Mouse (Mus musculus) heart, embryonic 12.5 days (tissue): ENCODE data around the gene Mthfd2l. TPM values are rescaled to one million over a fixed set of nuclear protein-coding genes. Genes with fewer than 3 reads are reported as not detected.
A peak's percentile ranks its signal among the peaks of the same experiment; 100 is the strongest.

Source experiments
- ATAC-seq: fragments of 200-750 bp; cut with Nextera tagmentation; 2 replicates; pipeline ENCODE4 v1.8.0; 2017; ENCODE audit warnings: moderate TSS enrichment, moderate library complexity; ENCODE audit not compliant: insufficient number of reproducible peaks, low FRiP score
- H3K27ac ChIP-seq: fragments of 300-500 bp; sonication (generic); 2 replicates; pipeline ENCODE4 v1.5.1; 2016; ENCODE audit warnings: mild to moderate bottlenecking, moderate library complexity; ENCODE audit not compliant: poor library complexity, severe bottlenecking
- H3K27me3 ChIP-seq: fragments of 300-500 bp; sonication (generic); replicated peaks from 2 replicates; pipeline ENCODE4 v1.6.1; 2016; ENCODE audit warnings: mild to moderate bottlenecking, moderate library complexity
- H3K36me3 ChIP-seq: fragments of 300-500 bp; sonication (generic); 2 replicates; pipeline ENCODE4 v1.6.1; 2016; ENCODE audit warnings: mild to moderate bottlenecking, moderate library complexity
- H3K4me1 ChIP-seq: fragments of 300-500 bp; sonication (generic); replicated peaks from 2 replicates; pipeline ENCODE4 v1.6.1; 2016; ENCODE audit warnings: mild to moderate bottlenecking
- H3K4me2 ChIP-seq: fragments of 300-500 bp; sonication (generic); 2 replicates; pipeline ENCODE4 v1.6.1; 2016; ENCODE audit warnings: mild to moderate bottlenecking, moderate library complexity
- H3K4me3 ChIP-seq: fragments of 300-500 bp; sonication (generic); 2 replicates; pipeline ENCODE4 v1.5.1; 2016; ENCODE audit warnings: mild to moderate bottlenecking
- H3K9ac ChIP-seq: fragments of 300-500 bp; sonication (generic); 2 replicates; pipeline ENCODE4 v1.6.1; 2016; ENCODE audit warnings: mild to moderate bottlenecking, moderate library complexity
- H3K9me3 ChIP-seq: fragments of 300-500 bp; sonication (generic); replicated peaks from 2 replicates; pipeline ENCODE4 v1.6.1; 2016; ENCODE audit warnings: mild to moderate bottlenecking, moderate library complexity
- WGBS: fragments of 180-500 bp; shearing (Covaris S2); methylation state at CpG from one replicate; pipeline ENCODE4 v1.1.7; 2016; 5-methylcytosine and 5-hydroxymethylcytosine counted together
- polyA plus RNA-seq: library from polyadenylated mRNA; unstranded; fragments of >200 nt; fragmentation: Nextera tagmentation; extraction: Ambion mirVana; gene quantifications from 2 replicates; pipeline ENCODE4 v1.2.1, GENCODE M21; 2016

The Mthfd2l gene
- polyA plus RNA-seq, 1 experiment from 2014 or later: 38.0 TPM

DNA sequence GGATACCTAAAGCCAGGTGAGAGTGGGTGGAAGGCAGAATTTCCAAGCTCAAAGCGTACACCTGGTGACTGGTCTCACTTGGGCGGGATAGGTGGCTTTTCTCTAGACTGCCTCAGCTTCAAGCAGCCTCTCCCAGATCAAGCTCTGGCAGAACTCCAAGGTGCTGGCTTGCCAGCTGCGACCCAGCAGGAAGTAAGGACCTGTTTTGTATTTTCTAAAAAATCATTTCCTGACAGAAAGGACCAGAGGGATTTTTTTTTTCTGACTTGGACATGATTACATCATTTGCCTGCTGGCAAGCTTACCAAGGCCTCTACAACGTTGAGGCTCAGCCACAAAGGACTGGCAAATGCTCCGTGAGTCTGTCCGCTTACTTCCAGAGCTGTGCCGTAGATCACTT is 30.8 kb upstream of the Mthfd2l start:
- Histone ChIP-seq H3K27ac (no peak overlapping the region), H3K9ac (no peak overlapping the region), H3K4me3 (no peak overlapping the region), H3K9me3 (no peaks in the 10 kb centered on the region), H3K27me3 (peaks cover 20% of the 10 kb centered on the region), H3K4me1 (peaks cover 8% of the 10 kb centered on the region), H3K36me3 (no peaks in the 10 kb centered on the region), H3K4me2 (no peak overlapping the region)
- whole genome bisulfite sequencing: 54% methylated on average over 7 of the region's 7 CpGs
- no peak for ATAC-seq

DNA sequence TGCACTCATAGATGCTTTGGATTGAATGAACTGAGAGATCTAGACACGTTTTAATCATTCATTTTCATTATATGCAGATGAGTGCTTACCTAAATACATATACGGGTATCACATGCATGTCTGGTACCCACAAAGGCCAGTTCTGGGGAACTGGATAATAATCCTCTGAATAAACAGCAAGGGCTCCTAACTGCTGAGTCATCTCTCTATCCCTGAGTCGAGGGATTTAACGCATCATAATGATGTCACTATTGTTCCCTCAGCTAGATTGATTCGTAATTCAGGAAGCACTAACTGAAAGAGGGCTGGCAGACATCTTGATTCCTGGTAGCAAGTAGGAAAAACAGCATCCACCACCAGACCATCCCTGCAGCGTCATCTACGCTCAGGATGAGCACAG is 30.2 kb upstream of the Mthfd2l start:
- ATAC-seq: no peak
- 73% methylated on average over 7 of the region's 7 CpGs for WGBS
- H3K9ac ChIP-seq: no peak overlapping the region
- H3K9me3 ChIP-seq: no peaks in the 10 kb centered on the region
- H3K4me3 ChIP-seq: no peak overlapping the region
- no peak overlapping the region for H3K27ac ChIP-seq
- peaks cover 21% of the 10 kb centered on the region for H3K27me3 ChIP-seq
- no peak overlapping the region for H3K4me2 ChIP-seq
- no peaks in the 10 kb centered on the region for H3K36me3 ChIP-seq
- peaks cover 8% of the 10 kb centered on the region for H3K4me1 ChIP-seq

DNA sequence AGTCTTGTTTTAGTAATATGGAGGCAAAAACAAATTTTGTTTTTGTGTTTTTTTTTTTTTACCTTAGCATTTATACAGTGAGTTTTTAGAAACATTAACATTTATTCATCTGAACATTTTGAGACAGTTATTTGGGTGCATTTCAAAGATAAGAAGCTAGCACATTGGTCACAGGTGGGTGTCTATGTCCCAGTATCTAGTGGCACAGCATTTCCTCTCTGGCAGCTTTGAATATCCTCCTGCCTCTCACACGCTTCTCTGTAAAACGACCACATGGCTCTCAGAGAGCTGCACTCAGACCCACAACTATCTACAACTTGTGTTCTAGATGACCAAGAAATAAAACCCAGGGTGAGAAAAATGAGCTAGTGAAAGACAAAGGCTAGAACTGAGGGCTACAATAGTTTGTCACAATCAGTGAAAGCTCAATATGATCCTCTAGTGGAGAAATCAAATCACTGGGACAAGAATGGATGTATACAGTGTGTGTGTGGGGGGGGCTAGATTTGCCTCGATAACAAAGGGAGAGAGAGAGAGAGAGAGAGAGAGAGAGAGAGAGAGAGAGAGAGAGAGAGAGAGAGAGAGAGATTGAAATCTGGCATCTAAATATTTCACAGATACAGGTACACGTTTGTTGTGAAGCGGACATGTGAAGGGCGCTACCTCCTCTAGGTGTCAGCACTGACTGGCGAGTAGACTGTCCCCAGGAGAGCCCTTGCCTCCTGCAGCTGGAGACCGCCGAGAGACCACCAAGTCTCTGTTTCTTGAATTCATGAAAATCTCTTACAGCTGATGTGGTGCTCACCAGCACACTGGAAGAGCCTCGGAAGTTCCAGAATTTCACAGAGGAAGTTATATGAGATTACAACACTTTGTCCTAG is 28.3 kb upstream of the Mthfd2l start:
- Histone ChIP-seq H3K27me3 (peaks cover 26% of the 10 kb centered on the region), H3K4me1 (peaks cover 8% of the 10 kb centered on the region), H3K4me3 (peak overlapping the region; percentile 37), H3K4me2 (peak overlapping the region; percentile 80), H3K9ac (no peak overlapping the region), H3K36me3 (no peaks in the 10 kb centered on the region), H3K9me3 (no peaks in the 10 kb centered on the region), H3K27ac (no peak overlapping the region)
- WGBS: 12% methylated on average over 10 of the region's 10 CpGs
- no peak for ATAC-seq

DNA sequence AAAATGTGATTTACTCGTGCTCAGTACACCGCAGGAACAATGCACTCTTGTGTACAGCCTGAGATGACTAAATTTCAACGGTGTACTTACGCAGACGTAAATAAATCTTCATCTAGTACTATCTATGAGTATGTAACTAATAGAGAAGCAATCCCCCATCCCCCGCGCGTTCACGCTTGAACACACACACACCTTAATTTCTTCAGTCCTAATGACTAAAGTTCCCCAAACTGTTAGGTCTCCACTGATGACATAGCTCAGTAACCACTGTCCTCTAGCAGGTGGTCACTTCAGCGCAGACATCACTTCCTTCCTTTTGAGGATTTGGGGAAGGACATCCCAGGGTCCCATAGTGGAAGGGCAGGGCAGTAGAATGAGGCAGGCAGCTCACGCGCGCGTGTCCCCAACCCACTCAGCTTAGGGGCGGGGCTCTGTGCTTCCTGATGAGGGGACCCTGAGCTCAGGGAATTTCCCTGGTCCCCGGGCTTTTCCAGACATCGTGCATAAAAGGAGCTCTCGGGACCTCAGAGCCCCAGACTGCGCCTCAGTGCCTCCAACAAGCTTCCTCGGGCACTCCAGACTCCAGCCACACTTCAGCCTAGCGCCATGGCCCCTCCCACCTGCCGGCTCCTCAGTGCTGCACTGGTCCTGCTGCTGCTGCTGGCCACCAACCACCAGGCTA is 27.4 kb upstream of the Mthfd2l start, which contains the start of gene Cxcl2:
Cxcl2 (plus strand) TSS at position 533 of the 682 bp plus-strand sequence.
- no peak for ATAC-seq
- peak within 1 kb of the TSS; percentile 54 for H3K9ac ChIP-seq

DNA sequence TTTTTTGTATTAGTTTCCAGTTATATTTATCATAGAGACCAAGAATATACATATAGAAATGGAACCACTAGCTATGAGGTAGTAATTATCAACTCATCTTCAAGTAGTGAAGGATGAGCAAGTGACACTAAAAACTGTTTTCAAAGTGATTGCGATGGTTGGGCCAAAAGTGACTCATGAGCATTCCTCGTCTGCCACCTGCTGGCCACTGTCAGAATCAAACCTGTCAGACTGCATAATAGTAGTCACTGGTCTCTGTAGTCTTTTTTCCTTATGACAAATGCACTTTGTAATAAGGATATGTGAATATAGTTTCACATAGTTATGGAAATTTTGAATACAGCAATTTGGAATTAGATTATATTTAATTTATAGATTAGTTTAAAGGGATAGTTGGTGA is 21.9 kb upstream of the Mthfd2l start:
- peaks cover 21% of the 10 kb centered on the region for H3K27me3 ChIP-seq
- H3K36me3 ChIP-seq: no peaks in the 10 kb centered on the region
- no peak for ATAC-seq
- H3K9ac ChIP-seq: no peak overlapping the region
- H3K4me1 ChIP-seq: no peaks in the 10 kb centered on the region; the same call in 1 of the 2 replicates
- H3K4me2 ChIP-seq: no peak overlapping the region
- no peak overlapping the region for H3K27ac ChIP-seq
- 4% methylated on average over 2 of the region's 2 CpGs for WGBS
- H3K9me3 ChIP-seq: no peaks in the 10 kb centered on the region
- no peak overlapping the region for H3K4me3 ChIP-seq

More for the DNA sequence above, 27.4 kb upstream of the Mthfd2l start, which contains the start of gene Cxcl2:
- Histone ChIP-seq H3K4me2 (peak within 1 kb of the TSS; percentile 80), H3K4me3 (peak within 1 kb of the TSS; percentile 37), H3K36me3 (no peaks in the 10 kb centered on the region), H3K27ac (no peak within 1 kb of the TSS), H3K4me1 (peaks cover 8% of the 10 kb centered on the region), H3K9me3 (no peaks in the 10 kb centered on the region), H3K27me3 (peaks cover 29% of the 10 kb centered on the region)
- 10% methylated on average over 22 of the region's 22 CpGs for WGBS

DNA sequence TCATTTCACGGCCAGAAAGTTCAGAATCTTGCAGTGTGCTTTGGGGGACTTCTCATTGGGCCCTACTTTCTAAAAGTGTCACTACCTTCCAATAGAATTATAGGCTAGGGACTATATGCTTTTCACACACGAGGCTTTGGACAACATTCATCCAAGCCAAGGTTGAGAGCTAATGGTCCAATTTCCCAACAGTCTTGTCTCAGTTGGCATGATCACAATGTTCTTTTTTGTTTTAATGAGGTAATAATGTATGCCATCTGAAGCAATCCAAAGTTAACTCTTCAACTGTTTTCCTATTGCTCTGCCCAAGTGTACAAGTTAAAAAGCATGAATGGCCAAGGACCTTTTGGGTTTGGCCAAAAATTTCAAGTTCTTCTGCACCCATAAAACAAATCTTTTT is 11.4 kb upstream of the Mthfd2l start:
- 77% methylated on average over 2 of the region's 2 CpGs for WGBS
- no peaks in the 10 kb centered on the region for H3K4me1 ChIP-seq
- no peak overlapping the region for H3K27ac ChIP-seq
- no peak for ATAC-seq
- H3K4me3 ChIP-seq: no peak overlapping the region
- H3K9ac ChIP-seq: no peak overlapping the region
- no peaks in the 10 kb centered on the region for H3K27me3 ChIP-seq
- H3K4me2 ChIP-seq: no peak overlapping the region
- no peaks in the 10 kb centered on the region for H3K36me3 ChIP-seq
- H3K9me3 ChIP-seq: no peaks in the 10 kb centered on the region

DNA sequence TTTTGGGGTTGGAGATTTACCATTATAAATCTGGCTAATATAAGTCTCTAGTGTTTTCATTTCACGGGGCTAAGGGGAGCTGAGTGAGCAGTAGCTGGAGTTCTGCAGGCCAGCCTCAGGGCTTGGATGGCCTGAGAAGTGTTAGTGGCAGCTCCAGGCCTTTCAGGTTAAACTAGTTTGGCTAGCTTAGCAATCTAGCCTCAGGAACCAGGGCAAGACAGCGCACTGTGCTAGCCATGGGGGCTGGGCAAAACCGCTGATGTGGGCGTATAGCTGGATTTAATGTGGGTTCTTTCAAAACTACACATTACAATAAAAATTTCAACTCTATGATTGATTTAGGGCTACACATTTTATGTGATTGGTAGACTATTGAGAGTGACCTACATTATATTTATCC is 8.0 kb upstream of the Mthfd2l start:
- no peak overlapping the region for H3K9ac ChIP-seq
- no peaks in the 10 kb centered on the region for H3K9me3 ChIP-seq
- H3K27me3 ChIP-seq: no peaks in the 10 kb centered on the region
- H3K4me3 ChIP-seq: no peak overlapping the region
- no peak for ATAC-seq
- 86% methylated on average over 4 of the region's 4 CpGs for WGBS
- no peak overlapping the region for H3K27ac ChIP-seq
- H3K4me2 ChIP-seq: no peak overlapping the region
- no peaks in the 10 kb centered on the region for H3K36me3 ChIP-seq
- H3K4me1 ChIP-seq: no peaks in the 10 kb centered on the region

DNA sequence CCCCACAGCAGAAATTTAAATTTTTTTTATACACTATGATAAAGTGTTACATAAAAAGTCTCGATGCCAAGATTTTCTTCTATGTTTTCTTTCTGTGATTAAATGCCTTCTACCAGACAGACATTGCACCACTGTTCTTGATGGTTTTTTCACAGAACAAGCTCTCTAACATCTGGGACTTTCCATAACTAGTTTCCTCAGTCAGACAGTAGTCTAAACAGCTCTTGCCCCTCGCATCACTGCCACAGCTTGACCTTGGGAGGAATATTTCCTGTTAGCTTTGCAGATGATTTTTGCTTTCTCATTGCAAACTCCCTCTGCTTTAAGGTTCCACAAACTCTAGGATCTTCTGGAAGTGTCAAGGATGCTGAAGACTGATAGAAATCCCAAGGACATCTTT is 371 bp upstream of the Mthfd2l start:
- ATAC-seq: no peak; the same call in 1 of the 2 replicates
- peak overlapping the region; percentile 96 for H3K27ac ChIP-seq
- H3K4me2 ChIP-seq: peak overlapping the region; percentile 70
- H3K27me3 ChIP-seq: no peaks in the 10 kb centered on the region
- H3K9me3 ChIP-seq: no peaks in the 10 kb centered on the region
- peaks cover 15% of the 10 kb centered on the region for H3K36me3 ChIP-seq
- peaks cover 10% of the 10 kb centered on the region for H3K4me1 ChIP-seq
- 56% methylated on average over 2 of the region's 2 CpGs for WGBS
- peak overlapping the region; percentile 99 for H3K9ac ChIP-seq
- H3K4me3 ChIP-seq: peak overlapping the region; percentile 89

DNA sequence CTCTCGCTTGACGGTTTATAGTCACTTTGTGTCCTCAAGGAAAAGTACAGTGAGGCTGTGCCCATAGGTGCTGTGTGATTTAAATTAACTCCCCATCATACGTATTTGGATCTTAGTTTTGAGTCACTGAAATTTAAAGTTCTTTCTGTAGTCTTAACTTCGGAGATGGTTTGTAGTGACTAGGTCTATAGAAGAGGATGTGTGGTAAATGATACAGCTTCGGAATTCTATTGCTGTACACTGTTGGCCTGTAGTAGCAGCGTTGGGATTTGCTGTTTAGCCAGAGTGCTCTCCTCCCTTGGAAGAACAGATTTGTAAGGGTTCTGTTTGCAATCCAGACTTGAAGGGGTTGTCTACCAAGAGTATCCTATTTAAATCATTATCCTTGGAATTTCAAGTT is 994 bp downstream of the Mthfd2l start:
- Histone ChIP-seq H3K9me3 (no peaks in the 10 kb centered on the region), H3K4me3 (peak overlapping the region; percentile 89), H3K9ac (peak overlapping the region; percentile 99), H3K4me2 (peak overlapping the region; percentile 70), H3K4me1 (peaks cover 10% of the 10 kb centered on the region), H3K36me3 (peaks cover 15% of the 10 kb centered on the region), H3K27ac (peak overlapping the region; percentile 96), H3K27me3 (no peaks in the 10 kb centered on the region)
- 7% methylated on average over 6 of the region's 6 CpGs for WGBS
- ATAC-seq: no peak

DNA sequence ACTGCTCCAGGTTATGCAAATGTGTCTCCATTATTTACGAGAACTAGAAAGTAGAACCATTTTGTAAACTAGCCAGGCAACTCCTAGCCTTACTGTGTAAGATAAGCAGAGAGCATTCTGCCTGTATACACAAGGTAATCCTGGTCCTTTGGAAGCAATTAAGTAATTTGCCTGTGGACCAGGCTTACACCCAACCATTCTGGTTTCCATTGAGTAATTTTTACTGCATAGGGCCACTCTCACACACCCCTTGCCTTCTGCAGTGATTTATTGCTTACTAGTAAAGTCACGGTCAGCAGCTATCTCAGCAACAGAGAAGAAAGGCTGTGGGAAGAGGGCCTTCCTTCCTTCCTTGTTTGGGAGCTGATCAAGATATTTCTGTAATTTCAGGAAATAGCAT is 5.8 kb downstream of the Mthfd2l start:
- H3K27me3 ChIP-seq: no peaks in the 10 kb centered on the region
- H3K4me1 ChIP-seq: peaks cover 6% of the 10 kb centered on the region
- H3K4me2 ChIP-seq: no peak overlapping the region
- no peaks in the 10 kb centered on the region for H3K9me3 ChIP-seq
- peaks cover 20% of the 10 kb centered on the region for H3K36me3 ChIP-seq
- H3K27ac ChIP-seq: no peak overlapping the region
- H3K4me3 ChIP-seq: no peak overlapping the region
- no peak overlapping the region for H3K9ac ChIP-seq
- no peak for ATAC-seq
- WGBS: 69% methylated on average over 2 of the region's 2 CpGs

DNA sequence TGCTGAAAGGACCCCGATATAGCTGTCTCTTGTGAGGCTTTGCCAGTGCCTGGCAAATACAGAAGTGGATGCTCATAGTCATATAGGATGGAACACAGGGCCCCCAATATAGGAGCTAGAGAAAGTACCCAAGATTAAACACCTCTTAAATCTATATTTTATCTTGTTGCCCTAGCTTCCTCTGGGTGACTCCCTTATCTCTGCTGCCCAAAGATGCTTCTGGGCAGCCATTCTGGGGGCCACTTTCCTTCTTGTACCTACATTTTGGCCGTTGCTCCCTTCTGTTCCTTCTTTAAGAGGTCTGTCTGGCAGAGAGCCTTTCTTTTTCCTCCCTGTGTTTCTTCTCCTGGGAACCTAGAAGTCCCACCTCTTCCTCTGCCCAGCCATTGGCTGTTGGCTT is 14.5 kb downstream of the Mthfd2l start:
- no peak overlapping the region for H3K27ac ChIP-seq
- 80% methylated on average over 2 of the region's 2 CpGs for WGBS
- H3K4me1 ChIP-seq: peaks cover 5% of the 10 kb centered on the region
- 0 out of 2 replicates have a peak, but pooled peaks cover under 1% of the 10 kb centered on the region for H3K36me3 ChIP-seq
- no peak overlapping the region for H3K9ac ChIP-seq
- H3K27me3 ChIP-seq: no peaks in the 10 kb centered on the region
- no peaks in the 10 kb centered on the region for H3K9me3 ChIP-seq
- no peak for ATAC-seq
- no peak overlapping the region for H3K4me3 ChIP-seq
- H3K4me2 ChIP-seq: no peak overlapping the region
